Mouse (Mus musculus) left cerebral cortex, adult 2 months (tissue): Measurements from ENCODE around the gene Tom1l2. TPM values are rescaled to one million over a fixed set of nuclear protein-coding genes. Genes with fewer than 3 reads are reported as not detected.

ENCODE experiments used
- DNase-seq, 2 experiments: peaks; one replicate each; pipeline ENCODE4 v3.0.0; 2021 to 2022; ENCODE audit warnings: low spot score in 2 of 2, mixed read lengths in 1 of 2; ENCODE audit errors: extremely low spot score in 1 of 2
- H3K27ac ChIP-seq: fragments of 200-600 bp; 2 replicates; pipeline ENCODE4 v1.8.1; 2022
- H3K4me3 ChIP-seq: fragments of 200-600 bp; 2 replicates; pipeline ENCODE4 v1.8.1; 2022
- CTCF ChIP-seq: fragments of 200-600 bp; IDR thresholded peaks from 2 replicates; pipeline ENCODE4 v1.8.1; 2022; ENCODE audit warnings: antibody characterized with exemption, mild to moderate bottlenecking, moderate library complexity
- intact Hi-C: fragments of 180-260 bp; cut with DNase I; formaldehyde crosslinking; loops from one replicate; pipeline ENCODE4 v1.15.1; 2025
- total RNA-seq, 2 experiments: library from RNA; stranded (reverse); gene quantifications; 2 replicates each; pipeline ENCODE4 v1.2.3; 2021

Tom1l2 gene
- total RNA-seq, 2 experiments from 2014 or later, result 216 to 221 TPM

DNA sequence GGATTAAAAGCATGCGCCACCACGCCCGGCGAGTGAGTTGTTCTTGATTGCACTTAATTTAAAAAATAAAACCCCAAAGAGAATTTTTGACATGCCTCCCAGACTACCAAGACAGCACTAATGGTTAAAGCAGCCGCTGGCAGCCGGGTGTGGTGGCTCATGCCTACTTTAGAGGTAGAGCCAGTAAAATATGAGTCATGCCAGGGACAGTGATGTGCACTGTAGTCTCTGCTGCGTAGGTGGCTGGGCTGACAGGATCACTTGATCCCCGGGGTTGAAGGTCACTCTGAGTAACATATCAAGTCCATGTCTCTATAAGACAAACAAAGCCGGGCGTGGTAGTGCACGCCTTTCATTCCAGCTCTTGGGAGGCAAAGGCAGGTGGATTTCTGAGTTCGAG, 13.3 kb downstream of the Tom1l2 start:
- no peak for TF ChIP-seq CTCF
- no peak overlapping the region for H3K27ac ChIP-seq
- no peak for DNase-seq
- intact Hi-C loops, result loop anchor here (5.0 kb wide), 1 partner anchor 87 kb away; no protein-coding TSS in a partner anchor
- H3K4me3 ChIP-seq, result no peak overlapping the region

DNA sequence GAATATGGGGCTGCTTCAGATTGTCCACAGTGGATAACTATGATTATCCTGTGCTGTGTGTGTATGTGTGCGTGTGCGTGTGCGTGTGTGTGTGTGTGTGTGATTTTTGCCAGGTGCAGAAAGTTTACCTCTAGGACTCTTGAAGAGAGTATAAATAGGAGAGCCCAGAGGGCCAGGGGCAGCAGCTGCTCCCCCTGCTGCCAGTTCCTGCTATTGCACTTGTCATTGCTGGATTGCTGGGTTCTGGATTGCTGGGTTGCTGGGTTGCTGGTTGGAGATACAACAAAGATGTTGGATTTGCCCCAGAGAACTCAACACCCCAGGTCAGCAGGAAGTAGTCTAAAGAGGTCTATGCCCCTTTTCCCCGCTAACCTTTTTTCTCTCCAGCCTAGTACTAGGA, 14.4 kb downstream of the Tom1l2 start:
- Histone ChIP-seq H3K27ac (no peak overlapping the region), H3K4me3 (no peak overlapping the region)
- intact Hi-C loops, result loop anchor here (5.0 kb wide), 1 partner anchor 86 kb away; no protein-coding TSS in a partner anchor
- DNase-seq, result peak in 1 of 2 experiments; percentile 46
- TF ChIP-seq CTCF, result peak; percentile 59

GRCm38 (mm10) chr11:60335771-60336170, 16.9 kb downstream of the Tom1l2 start:
- no peak for TF ChIP-seq CTCF
- DNase-seq, result no peak
- intact Hi-C loops, result loop anchor here (5.0 kb wide), 1 partner anchor 83 kb away; no protein-coding TSS in a partner anchor
- Histone ChIP-seq H3K4me3 (no peak overlapping the region), H3K27ac (no peak overlapping the region)

DNA sequence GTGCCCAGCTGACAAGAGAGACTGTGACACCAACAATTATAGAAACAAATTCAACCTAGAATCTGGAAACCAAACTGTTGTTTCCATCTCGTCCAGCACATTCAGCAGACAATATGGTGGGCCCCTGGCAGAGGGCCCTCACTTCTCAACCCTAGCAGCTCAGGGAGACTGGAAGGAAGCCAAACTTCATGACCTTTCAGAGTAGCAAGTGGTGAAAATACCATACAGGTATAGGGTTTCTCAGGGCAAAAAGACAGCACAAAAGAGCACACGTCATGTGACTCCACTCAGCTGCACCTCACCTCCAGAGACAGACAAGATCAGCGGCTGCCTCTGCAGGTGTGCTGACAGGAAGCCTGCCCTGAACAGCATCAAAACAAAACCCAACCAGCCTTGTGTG, 18.6 kb downstream of the Tom1l2 start:
- Histone ChIP-seq H3K27ac (peak overlapping the region; percentile 54), H3K4me3 (no peak overlapping the region)
- DNase-seq, result no peak
- TF ChIP-seq CTCF, result no peak
- intact Hi-C loops, result no loop called here

- intact Hi-C loops, result no loop called here
- peak overlapping the region; percentile 54 for H3K27ac ChIP-seq
- DNase-seq, result no peak
- no peak overlapping the region for H3K4me3 ChIP-seq
- no peak for TF ChIP-seq CTCF
These were observed 19.2 kb downstream of the Tom1l2 start for GRCm38 (mm10) chr11:60333461-60333860.

- TF ChIP-seq CTCF, result no peak
- DNase-seq, result no peak
- H3K4me3 ChIP-seq, result no peak overlapping the region
- H3K27ac ChIP-seq, result no peak overlapping the region
- intact Hi-C loops, result no loop called here
These were observed 22.2 kb downstream of the Tom1l2 start for GRCm38 (mm10) chr11:60330551-60330950.

DNA sequence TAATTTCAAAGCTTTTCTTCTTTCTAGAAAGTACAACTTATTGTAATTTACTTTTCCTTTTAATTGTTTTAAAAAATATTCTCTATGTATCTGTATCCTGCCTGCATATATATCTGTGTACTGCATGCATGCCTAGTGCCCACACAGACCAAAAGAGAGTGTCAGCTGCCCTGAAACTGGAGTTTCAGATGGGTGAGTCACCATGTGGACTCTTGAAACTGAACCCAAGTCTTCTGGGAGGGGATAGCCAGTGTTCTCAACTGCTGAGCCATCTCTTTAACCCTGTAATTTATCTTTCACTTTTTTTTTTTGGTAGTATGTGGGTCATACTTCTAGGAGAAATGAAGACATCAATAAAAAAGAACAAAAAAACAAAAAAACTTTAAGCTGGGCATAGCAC, 29.0 kb downstream of the Tom1l2 start:
- H3K4me3 ChIP-seq, result no peak overlapping the region
- no peak for DNase-seq
- no peak overlapping the region for H3K27ac ChIP-seq
- intact Hi-C loops, result no loop called here
- no peak for TF ChIP-seq CTCF

DNA sequence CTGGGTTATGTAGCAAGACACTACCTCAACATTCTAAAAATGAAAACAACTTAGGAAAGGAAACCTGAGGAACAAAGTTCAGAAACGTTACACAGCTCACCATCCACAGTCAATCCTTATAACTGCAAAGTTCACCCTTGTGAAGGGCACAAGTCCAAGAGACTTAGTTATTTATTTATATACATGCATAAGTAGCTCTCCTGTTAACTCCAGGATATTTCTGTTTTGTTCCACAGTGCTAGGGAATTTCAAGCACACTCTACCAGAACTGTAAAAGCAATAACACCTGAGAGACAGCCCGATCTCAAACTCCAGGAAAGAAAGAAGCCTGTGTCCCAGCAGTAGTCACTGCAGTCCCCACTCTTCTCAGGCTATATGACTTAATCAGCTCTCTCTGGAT, 31.3 kb downstream of the Tom1l2 start:
- intact Hi-C loops, result no loop called here
- H3K27ac ChIP-seq, result no peak overlapping the region; the same call in 1 of the 2 replicates
- DNase-seq, result no peak

DNA sequence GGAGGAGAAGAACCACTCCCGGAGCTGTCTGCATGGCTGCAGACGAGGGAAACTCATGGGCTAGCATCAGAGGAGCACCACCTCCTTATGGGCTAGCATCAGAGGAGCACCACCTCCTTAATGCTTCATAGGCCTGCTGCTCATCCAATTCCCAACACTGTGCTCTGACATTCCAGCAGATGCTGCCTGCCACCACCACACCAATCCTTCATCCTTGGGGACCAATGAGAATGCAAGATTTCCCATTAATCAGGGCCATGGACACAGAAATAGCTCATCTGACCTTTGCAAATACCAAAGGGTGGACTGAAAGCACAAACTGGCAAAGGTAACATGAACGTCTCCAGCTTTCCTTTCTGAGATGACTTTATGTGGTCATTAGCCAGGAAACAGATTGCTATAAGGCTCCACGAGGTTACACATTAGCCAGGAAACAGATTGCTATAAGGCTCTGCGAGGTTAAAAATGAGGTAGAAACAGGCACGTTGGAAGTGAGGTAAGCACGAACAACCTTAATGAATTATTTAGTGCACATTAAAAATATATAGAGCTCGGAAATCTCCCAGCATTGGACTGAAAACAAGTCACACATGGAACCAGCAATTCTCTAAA, 32.2 kb downstream of the Tom1l2 start:
- DNase-seq, result no peak
- intact Hi-C loops, result no loop called here
- no peak for TF ChIP-seq CTCF
- Histone ChIP-seq H3K27ac (peak overlapping the region; percentile 87; the same call in 1 of the 2 replicates), H3K4me3 (no peak overlapping the region)

More for the DNA sequence above, 31.3 kb downstream of the Tom1l2 start:
- H3K4me3 ChIP-seq, result no peak overlapping the region
- no peak for TF ChIP-seq CTCF

GRCm38 (mm10) chr11:60319257-60320066, 33.2 kb downstream of the Tom1l2 start:
- peak; percentile 35 for TF ChIP-seq CTCF
- intact Hi-C loops, result loop anchor here (5.0 kb wide), 1 partner anchor 33 kb away; the partner anchor contains the start of genes Drc3 and Tom1l2
- Histone ChIP-seq H3K4me3 (no peak overlapping the region), H3K27ac (peak overlapping the region; percentile 87)
- DNase-seq, result no peak

DNA sequence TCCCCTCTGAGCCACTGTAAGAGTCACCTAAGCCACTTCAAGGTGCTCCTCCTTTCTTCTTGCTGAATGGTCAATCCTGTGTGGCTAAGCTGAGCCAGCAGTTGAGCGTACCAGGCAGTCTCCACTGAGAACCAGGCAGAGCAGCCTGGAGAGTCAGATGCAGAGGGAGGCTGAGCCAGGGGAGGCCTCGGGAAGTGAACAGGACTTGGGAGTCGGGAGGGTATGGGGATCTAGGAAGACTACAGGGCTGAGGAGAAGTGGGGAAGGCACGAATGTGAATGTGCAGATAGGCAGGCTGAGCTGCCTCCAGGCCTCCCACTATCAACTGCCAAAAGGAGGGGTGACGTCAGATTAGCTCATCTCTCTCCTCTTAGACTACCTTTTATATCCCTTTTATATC, 34.0 kb downstream of the Tom1l2 start:
- Histone ChIP-seq H3K27ac (peak overlapping the region; percentile 87), H3K4me3 (no peak overlapping the region)
- no peak for DNase-seq
- no peak for TF ChIP-seq CTCF
- intact Hi-C loops, result loop anchor here (5.0 kb wide), 1 partner anchor 34 kb away; the partner anchor contains the start of genes Drc3 and Tom1l2
